Mouse (Mus musculus) lung, postnatal 4 days (tissue): ENCODE measurements around the gene Popdc2.

Experiments
- DNase-seq, 2 experiments: peaks; one replicate each; pipeline ENCODE4 v3.0.0; 2021

The Popdc2 gene

GRCm38 (mm10) chr16:38377546-38377945 lies 15.5 kb downstream of the Popdc2 start:
- no peak for DNase-seq

- no peak for DNase-seq
Measured at GRCm38 (mm10) chr16:38378591-38378990, 16.6 kb downstream of the Popdc2 start.

DNA sequence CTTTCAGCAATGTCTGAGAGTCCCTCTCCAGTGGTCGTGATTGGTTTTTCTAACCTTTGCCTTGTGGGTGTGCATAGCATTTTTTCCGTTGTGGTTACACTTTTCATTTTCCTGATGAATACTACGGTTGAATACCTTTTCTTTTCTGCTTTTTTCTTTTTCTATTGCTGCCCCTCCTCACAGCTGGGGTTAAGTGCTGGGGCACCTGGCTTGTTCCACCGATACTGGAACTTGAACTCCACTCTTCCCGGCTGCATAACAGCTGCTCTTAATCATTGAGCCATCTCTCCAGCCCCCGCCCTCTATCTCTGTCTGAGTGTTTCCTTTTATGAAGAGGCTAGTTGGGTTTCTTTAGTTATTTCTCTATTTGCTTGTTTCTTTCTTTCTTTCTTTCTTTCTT lies 17.1 kb downstream of the Popdc2 start:
- DNase-seq = no peak

GRCm38 (mm10) chr16:38379493-38379892 lies 17.5 kb downstream of the Popdc2 start:
- no peak for DNase-seq

- DNase-seq = no peak
Measured at GRCm38 (mm10) chr16:38379926-38380325, 17.9 kb downstream of the Popdc2 start.

DNA sequence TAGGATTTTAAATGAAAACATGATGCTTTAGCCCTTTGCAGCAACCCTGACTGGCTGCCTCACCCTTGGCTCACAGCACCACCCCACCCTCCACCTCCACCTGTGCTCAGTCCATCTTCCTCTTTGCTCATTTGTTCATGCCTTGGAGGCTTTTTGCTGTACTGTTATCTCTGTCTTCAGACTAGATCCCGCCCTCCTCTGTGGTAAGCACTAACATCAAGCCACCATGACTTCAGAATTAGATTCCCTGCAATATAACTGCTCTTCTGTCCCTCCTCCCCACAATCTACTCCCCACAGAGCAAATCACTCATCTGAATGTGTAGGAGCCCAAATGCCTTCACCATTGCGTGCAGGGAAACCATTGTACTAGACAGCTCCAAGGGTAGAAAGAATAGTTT lies 21.7 kb downstream of the Popdc2 start:
- no peak for DNase-seq

GRCm38 (mm10) chr16:38385184-38385634 lies 23.2 kb downstream of the Popdc2 start:
- no peak for DNase-seq

DNA sequence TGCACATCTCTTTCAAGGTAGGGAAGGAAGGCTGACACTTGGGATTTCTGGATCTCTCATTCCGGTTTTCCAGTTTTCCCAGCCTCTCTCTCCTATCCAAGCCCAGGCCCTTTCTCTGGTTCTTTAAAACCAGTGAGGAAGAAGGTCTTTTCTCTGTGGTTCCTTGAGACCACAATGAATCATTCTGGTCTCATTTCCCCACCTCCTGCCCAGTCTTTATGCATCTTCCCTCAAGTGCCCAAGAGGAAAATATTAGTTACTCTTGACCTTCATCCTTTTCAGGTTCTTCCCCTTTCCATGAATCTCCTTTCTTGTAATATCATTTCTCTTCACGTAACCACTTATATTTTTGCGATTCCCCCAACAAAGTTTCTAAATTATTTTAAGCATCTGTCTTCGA lies 23.7 kb downstream of the Popdc2 start:
- DNase-seq = no peak

- no peak for DNase-seq
Measured at GRCm38 (mm10) chr16:38387389-38387788, 25.4 kb downstream of the Popdc2 start.

- no peak for DNase-seq
Measured at GRCm38 (mm10) chr16:38388757-38389156, 26.7 kb downstream of the Popdc2 start.

DNA sequence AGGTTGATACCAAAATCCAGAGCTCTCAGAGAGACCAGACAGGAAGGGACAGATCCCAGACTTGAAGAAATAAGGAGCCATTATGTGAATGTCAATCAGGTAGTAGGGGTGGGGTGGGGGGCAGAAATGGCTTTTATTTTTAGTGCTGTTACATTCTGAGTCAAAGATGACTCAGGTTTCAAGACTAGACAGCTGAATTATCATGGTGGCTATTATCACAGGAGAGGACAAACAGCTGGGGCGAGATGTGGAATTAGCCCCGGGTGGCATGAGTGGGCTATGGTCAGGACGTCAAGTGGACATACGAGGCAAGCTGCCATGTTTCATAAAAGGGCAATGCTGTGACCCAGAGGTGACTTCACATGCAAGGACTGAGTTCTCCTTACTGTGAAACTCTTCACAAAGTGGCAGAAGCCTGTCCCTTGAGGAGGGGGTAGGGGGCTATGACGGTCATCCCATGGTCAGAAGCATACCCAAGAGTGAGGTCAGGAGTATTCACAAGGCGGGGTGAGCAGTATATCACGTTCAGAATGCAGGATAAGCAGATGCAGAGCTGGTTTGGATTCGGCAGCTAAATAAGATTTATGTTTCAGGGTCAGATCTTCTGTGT lies 27.4 kb downstream of the Popdc2 start:
- no peak for DNase-seq

DNA sequence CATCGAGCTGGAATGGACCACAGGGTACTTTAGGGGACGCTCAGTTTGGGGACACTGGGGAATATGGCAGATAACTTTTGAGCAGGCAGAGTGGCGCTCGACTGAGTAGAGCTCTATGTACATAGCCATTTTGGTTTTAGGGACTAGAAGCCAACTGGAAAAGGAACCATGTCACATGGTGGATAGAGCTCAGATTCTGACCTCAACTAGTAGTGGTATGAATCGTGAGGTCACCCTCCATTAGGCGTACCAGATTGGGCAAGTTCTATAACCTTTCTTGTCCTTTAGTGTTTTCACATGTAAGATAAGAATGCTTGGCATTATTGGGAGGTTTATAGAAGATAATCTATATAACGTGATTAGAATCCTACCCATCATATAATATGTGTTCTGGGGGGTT lies 28.3 kb downstream of the Popdc2 start:
- DNase-seq = no peak

DNA sequence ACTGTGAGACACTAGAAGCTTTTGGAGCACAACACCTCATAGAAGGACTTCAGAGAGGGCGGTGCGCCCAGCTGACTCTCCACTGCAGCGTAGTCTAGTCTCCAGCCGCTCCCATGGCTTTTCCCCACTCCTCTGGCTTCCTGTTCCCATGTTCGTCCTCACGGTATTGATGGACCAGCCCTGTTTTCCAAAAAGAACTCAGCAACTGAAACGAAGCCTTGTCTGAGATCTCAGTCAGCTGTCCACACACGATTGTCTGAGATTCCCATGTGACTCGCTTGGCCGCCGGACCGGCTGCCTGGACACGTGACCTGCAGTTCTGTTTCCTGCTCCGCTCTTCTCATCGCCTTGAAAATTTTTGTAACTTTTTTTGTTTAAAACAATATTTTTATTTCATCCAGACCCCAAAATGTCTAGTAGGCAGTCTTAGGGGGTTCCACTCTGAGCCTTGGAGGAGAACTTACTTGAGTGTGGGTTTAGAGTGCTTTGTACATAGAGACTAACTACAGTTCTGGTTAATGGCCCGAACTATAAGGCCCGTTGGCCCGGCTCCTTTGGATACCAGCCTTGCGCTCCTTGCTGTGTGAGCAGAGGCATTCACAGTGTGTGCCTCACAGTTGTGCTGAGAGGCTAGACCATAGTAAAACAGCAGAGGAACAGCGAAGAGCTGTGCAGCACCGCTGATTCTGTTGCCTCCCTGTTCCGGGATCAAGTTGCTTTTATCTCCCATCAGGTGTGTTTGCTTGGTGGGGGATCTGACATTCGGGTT lies 30.3 kb downstream of the Popdc2 start:
- peak; percentile 15 to 54 for DNase-seq

- peak in 1 of 2 experiments; percentile 36 for DNase-seq
Measured at GRCm38 (mm10) chr16:38394191-38394618, 32.2 kb downstream of the Popdc2 start.

DNA sequence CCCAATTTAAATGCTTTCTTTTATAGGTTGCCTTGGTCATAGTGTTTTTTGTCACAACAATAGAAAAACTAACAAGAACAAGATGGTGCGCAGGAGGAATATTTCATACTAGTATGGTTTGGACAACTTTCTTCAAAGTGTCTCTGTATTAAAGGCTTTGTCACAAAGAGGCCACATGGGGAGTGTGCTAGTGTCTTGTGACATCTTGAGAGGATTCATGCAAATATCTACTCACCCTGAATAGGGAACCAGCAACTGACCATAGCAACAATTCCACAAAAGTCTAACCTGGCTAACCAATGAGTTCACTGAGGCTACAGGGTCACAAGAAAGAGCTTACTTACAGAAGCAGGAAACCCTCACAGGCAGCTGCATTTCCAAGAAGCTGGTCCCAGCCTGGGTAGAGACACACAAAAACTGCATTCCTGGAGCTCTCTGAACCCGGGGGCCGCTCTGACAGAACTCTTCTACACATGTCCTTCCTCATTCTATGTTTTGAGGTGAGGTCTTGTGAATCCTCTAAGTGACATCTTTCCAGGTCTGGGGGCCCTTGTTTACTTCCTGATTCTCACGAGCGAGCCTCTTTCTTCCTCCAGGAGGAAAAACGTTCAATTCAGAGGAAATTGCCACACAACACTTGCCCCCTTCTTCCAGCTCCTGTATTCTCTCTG lies 33.2 kb downstream of the Popdc2 start:
- no peak for DNase-seq

DNA sequence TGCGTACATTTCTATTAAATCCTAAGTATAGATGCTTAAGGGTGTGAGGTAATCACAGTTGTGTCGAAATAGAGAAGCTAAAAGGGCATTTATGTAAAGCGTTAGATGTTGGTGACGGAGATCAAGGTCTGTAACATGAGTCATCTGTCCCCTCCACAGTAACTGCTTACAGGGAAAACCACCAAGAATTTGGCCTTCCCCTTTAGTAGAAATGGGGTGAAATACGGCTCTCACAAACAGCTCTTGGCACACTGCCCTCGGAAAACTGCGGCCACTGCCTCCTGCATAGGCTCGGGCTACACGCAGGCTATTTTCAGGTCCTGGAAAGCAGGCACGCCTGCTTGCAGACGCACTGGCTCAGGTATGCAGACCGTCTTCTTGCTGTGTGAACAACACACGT lies 34.1 kb downstream of the Popdc2 start:
- peak; percentile 79 for DNase-seq

DNA sequence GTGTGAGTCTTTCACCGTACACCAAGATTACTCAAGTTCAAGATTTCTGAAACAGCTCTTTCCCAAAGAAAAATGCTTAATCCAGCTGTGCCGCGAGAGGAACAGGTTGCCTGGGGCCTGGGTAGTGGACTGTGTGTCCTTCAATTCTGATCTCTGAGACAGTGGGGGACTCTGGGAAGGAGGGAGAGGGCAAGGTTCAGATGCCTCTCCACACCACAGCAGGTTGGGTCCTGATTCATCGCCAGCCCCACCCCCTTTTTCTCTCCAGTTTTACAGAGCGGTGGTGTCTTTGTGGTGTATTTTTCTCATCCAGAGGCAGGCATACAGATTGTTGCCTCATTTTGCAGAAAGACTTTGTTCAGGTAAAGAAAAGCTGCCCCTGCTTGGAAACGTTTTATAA lies 36.3 kb downstream of the Popdc2 start:
- no peak for DNase-seq

- peak in 1 of 2 experiments; percentile 17 for DNase-seq
Measured at GRCm38 (mm10) chr16:38399076-38399475, 37.1 kb downstream of the Popdc2 start.

DNA sequence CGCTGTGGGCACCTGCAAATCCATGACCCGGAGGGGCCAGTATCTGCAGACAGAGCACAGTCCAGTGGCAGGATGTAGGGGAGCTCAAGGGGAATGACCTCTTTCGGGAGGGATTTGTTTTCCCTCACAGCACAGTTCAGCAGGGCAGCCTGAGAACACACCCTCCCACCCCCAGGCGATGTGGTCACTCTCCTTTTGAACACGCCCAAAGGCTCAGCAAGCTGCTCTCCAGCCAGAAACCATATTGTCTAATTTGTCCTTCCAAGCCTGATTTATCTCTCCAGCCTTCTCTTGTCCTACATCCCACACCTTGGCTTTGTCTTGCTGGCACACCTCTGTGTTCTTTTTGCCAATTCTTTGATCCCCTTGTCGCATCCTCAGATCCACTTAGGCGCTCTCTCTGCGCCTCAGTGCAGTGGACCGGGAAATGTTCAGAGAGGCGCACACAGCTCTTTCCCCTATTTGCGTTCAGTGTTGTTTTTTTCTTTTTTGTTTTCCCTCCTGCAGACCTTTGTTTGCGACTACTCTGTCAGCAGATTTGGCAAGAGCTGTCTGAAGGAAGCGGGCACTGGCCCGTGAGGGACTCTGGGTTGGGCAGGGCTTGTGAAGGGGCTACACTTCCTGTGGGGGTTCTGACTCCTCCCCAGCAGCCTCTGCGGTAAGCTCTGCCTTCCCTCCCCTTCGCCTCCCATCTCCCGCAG lies 37.7 kb downstream of the Popdc2 start:
- DNase-seq = peak; percentile 67 to 80

DNA sequence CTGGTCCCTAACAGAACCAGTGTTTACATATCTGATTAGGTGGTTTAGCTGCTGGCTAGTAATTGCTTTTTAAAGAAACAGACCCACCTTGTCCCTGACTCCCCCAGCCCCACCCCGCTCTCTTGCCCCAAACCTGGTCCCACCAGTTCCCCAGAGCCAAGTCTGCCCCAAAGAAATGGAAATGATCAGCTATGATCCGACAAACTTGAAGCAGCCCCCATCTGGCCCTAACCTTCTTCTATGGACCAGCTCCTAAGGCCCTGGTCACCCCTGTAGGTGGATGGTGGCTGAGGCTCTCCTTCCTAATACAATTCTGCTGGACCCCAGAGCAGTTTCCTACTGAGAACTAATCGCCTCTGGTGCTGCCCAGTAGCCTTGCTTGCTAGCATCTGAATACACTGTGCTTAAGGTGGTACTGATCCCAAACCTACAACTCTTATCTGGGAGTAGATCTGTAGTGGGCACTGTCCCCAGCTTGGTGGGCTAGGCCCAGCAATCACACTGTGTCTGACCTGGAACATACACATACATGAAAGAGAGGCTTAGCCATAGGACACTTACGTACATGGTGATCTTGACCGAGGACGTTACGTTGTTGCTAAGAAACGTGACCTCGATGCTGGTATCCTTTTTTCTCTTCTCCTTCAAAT lies 38.4 kb downstream of the Popdc2 start:
- DNase-seq = no peak

DNA sequence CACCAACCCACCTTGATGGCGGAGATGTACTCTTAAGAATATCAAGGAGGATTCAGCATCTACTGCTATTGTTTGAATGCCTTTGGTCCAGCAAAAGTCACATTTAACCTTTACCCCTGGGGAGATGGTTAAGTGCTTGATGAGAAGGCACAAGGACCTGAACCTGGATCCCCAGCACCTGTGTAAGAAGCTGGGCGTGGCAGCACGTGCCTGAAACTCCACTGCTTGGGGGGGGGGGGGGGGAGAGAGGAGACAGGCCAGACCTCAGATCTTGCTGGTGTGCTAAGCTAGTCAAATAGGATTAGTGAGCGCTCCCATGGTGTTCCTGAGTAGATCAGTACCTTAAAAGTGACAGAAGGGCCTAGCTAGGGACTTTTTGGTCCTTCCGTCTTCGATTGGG lies 39.5 kb downstream of the Popdc2 start:
- DNase-seq = no peak

DNA sequence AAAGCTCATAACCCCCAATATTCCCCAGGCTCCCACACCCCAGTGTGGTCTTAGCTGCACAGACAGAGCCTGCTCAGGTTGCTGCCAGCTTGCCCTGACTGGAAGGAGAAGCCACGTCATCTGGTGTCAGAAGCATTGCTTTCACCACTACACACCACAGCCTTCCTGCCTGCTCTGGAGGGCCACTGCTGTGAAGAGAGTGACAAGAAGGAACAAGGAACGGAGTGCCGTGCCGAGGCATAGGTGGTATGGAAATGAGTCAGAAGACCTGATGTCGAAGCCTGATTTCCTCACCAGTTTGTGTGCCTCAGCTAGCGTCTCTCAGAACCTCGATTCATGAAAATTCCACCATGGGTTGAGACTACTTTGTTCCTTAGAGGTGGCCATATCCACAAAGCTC lies 41.6 kb downstream of the Popdc2 start:
- DNase-seq = peak in 1 of 2 experiments; percentile 25

- no peak for DNase-seq
Measured at GRCm38 (mm10) chr16:38406293-38406692, 44.3 kb downstream of the Popdc2 start.
